Mouse (Mus musculus) MN1 (cell line): ENCODE data around the gene Olfr588-ps1.
A peak's percentile ranks its signal among the peaks of the same experiment; 100 is the strongest.
"Not testable (repeated sequence)": the region's sequence is repeated elsewhere in the genome, so short reads cannot be mapped to it uniquely, and the experiment has no call there.

Source experiments
- DNase-seq: peaks from one replicate; pipeline ENCODE4 v3.0.0-alpha.2; 2016; ENCODE audit warnings: low spot score

Olfr588-ps1 gene

DNA sequence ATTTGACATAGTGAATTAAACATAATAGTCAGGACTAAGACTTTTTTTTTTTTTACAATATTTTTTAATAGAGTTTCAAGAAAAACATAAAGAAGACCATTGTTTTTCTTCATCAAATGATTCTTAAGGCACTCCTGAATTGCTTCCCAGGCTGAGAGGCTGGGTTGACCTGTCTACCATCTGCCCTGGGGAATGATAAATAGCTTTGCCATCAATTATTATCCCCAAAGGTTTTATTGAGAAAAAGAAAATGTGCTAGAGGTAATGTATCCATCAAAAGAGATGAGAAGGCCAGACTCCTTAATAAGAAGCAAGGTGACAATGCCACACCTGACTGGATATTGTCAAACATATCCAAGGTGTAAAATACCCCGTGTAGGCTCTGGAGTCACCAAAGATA lies at the start of gene Olfr588-ps1:
Gene Olfr588-ps1 (plus strand): TSS at position 301 of the 400 bp plus-strand sequence.
- DNase-seq = no peak

DNA sequence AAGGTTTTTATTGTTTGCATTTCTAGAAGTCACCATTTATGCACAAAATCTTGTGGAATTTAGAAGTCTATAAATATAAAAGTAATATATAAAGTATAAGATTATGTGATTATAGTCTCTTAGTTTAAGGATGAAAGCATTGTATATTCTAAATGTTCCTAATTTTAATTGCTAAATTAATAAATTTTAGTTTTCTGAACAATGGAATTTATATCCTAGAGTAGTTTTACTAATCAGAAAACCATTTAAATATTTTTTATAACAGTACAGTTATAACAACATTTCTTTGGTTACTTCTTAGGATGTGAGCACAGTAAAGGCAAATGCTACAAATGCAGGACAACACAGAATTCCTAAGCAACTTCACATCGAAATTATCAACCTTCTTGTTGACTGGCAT lies 43.3 kb upstream of the Olfr588-ps1 start, which contains the start of gene Olfr585:
Gene Olfr585 (plus strand): TSS at position 301 of the 400 bp plus-strand sequence.
- no peak for DNase-seq

GRCm38 (mm10) chr7:103119406-103119805 lies 21.3 kb upstream of the Olfr588-ps1 start:
- peak; percentile 19 for DNase-seq

GRCm38 (mm10) chr7:103125538-103125937 lies 15.1 kb upstream of the Olfr588-ps1 start, which contains the start of gene Olfr586:
Gene Olfr586, minus strand, starts transcription at chr7:103125638.
- DNase-seq = no peak

DNA sequence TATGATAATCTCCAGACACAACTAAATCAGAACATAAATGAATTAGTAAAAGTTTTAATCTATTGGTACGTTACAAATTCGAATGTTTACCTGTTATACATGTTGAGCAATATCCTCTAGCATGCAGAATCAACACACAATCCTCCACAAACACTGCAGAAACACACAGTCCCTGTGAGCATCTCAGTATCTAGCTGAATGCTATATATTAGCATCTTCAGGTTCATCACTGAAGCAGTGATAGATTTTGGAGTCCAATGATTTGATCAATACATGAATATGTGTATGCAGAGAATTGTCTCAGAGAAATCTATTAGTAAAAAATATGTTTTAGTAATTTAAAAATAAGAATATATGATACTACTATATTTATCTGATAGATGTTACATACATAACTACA lies 15.6 kb downstream of the Olfr588-ps1 start, which contains the start of gene Olfr589:
Gene Olfr589 (minus strand): TSS at position 101 of the 400 bp plus-strand sequence.
- DNase-seq = no peak

DNA sequence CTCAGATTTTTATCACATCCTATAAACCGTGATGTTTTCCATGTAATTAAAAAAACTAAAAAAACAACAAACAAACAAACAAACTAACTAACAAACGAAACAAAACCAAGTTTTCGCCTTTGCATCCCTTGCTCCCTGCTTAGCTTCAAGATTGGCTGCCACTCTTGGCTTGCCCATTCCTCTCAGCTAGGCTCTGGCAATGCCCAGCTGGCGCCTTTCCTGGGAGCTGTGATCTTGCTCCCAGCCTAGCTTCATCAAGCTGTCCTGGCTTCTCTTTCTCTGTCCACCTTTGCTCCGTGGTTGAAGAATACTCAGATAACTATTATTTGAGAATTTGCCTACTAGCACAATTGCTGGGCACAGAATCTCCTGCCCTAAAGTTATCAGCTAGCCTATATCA lies 29.0 kb downstream of the Olfr588-ps1 start:
- no peak for DNase-seq

- DNase-seq = no peak
Measured at GRCm38 (mm10) chr7:103178240-103178639, 37.6 kb downstream of the Olfr588-ps1 start, which contains the start of gene Olfr591. Gene Olfr591, minus strand, starts transcription at chr7:103178340.

DNA sequence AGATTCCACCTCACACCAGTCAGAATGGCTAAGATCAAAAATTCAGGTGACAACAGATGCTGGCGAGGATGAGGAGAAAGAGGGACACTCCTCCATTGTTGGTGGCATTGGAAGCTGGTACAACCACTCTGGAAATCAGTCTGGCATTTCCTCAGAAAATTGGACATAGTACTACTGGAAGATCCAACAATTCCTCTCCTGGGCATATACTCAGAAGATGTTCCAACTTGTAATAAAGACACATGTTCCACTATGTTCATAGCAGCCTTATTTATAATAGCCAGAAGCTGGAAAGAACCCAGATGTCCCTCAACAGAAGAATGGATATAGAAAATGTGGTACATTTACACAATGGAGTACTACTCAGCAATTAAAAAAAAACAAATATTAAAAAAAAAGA lies 43.8 kb downstream of the Olfr588-ps1 start, which contains the start of gene Olfr592:
Gene Olfr592 (plus strand): TSS at position 301 of the 400 bp plus-strand sequence.
- DNase-seq = not testable (repeated sequence)
